Mouse (Mus musculus): Measurements from ENCODE around the gene Arl3.

DNA sequence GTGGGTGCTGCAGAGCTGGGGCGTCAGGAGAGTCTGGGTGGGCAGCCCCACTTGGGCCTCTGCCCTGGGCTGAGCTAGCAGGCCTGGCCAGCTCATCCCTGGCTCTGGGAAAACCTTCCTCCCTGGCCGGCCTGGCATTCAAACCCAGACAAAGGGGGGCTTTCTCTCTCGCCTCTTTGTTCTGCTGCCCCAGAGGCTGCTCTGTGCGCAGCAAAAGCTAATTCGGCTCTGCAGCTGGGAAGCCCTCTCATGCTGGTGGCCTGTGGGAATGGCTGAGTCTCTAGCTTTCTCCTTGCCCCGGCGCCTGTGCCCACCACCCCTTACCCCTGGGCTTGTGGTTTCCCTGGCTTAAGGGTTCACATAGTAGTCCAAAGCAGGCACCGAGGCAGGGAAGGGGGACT is 65.8 kb downstream of the Arl3 start:
- TF ChIP-seq POLR2A (IDR thresholded peaks at IDR 0.05; ENCODE audit: control insufficient read depth, low read depth, low read length) (no peak), CTCF (IDR thresholded peaks at IDR 0.05; ENCODE audit: control insufficient read depth, insufficient read depth, insufficient replicate concordance, low read depth, low read length) (no peak)
